Mouse (Mus musculus) left cerebral cortex, adult 9 months (tissue): ENCODE results near the gene Fermt2.
A peak's percentile ranks its signal among the peaks of the same experiment; 100 is the strongest.

Experiments used
- DNase-seq, 2 experiments: peaks; one replicate each; pipeline ENCODE4 v3.0.0; 2022; ENCODE audit warnings: low spot score in 2 of 2

Fermt2 gene

DNA sequence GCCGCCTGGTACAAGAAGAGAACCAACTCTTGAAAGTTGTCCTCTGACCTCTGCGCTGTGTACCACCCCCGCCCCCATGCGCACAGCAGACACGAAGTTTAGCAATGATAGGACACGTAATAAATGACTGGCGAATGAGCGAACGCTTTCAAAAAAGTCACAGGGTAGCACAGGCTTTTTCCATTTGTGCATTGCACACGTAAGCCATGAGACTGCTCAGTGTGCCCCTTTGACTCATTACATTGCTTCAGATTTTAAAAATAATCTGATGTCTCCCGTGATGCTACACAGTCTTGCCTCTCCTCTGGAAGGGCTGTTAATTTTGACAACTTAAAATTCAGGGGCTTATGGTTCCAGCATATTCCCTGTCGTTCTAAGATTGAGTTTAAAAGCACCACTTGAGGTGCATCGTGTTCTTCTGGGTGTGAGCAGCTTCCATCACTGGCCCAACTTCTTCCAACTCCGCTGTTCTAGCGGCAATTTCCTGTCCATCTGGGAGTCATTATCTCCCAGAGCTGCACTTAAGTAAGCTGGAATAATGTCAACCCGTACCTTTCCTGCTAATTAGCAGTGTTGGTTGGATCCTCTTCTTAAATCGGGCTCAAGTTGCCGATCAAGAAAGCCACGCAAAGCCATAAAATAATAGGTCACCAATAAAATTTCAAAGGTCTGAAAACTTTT is 91.5 kb downstream of the Fermt2 start:
- DNase-seq = no peak

DNA sequence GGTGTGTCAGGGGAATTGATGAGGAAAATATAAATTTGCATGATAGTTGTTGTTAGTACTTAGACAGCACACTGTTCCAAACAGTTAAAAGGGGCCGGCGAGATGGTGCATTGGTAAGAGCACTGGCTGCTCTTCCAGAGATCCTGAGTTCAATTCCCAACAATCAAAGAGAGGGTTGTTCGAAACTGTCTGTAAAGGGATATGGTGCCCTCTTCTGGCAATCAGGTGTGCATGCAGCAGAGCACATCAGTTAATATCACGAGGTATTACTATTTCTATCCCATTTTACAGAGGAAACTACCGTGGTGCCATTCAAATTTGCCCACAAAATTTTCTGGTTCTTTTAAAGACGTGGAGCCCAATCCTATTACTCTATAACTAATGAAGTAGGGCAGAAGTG is 95.7 kb downstream of the Fermt2 start:
- DNase-seq = no peak

GRCm38 (mm10) chr14:45432003-45432402 is 97.9 kb downstream of the Fermt2 start:
- no peak for DNase-seq

DNA sequence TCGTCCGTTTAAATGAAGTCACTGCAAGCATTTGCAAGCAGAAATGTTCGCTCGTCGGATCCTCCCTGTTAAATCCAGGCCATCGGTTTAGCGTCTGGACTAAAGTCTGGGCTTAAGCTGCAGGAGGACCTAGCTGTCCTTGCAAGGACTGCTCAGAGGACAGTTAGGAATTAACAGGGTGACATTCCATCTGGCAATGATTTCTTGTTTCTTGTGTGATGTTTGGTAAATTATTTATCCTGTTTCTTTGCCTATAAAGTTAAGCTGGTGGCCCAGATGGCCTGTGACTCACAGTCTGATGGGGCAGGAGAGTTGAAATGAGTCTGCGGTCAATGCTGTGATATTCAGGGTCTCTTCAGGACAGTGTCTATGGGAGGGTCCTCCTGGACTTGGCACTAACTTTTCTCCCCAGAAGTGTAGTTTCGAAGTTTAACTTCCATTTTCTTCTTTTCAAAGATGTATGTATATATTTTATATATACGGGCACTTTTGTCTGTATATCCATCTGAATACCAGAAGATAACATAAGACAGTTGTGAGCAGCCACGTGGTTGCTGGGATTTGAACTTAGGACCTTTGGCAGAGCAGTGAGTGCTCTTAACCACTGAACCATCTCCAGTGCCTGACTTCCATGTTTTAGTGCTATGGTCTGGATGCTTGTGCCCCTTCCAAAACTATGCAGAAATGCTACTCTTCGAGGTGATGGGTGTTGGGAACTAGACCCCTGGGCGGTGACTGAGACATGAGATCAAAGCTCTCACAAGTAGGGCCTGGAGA is 99.7 kb downstream of the Fermt2 start:
- DNase-seq = no peak

GRCm38 (mm10) chr14:45423220-45423619 is 106.7 kb downstream of the Fermt2 start:
- DNase-seq = peak in 1 of 2 experiments; percentile 51

- peak in 1 of 2 experiments; percentile 59 for DNase-seq
These were observed 107.5 kb downstream of the Fermt2 start for GRCm38 (mm10) chr14:45422371-45422770.

- DNase-seq = no peak
These were observed 110.6 kb downstream of the Fermt2 start for GRCm38 (mm10) chr14:45419323-45419722.

- DNase-seq = no peak
These were observed 111.4 kb downstream of the Fermt2 start for GRCm38 (mm10) chr14:45418553-45418952.

DNA sequence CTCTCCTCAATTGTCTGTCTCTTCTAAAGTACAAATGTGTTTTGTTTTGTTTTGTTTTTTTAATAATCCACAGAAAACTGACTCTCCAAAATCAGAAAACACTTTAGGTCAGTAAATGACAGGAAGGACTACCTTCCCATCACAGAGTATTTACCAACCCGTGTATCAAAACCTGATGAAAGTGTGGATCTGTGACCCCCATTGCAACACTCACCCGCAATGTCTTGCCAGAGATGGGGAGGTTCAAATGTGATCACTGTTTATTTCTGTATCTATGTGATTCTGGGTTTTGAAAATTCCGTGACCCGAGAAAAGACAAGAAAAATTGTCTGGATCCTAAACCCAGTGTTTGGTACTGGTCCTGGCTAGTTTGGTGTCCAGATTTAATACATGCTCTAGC is 113.7 kb downstream of the Fermt2 start:
- no peak for DNase-seq
